Mouse (Mus musculus) bone marrow, adult 2 months (tissue): ENCODE data around the gene Flt4.
"Not testable (repeated sequence)": the region's sequence is repeated elsewhere in the genome, so short reads cannot be mapped to it uniquely, and the experiment has no call there.

ENCODE experiments used
- CTCF ChIP-seq: fragments of 200-500 bp; IDR thresholded peaks from 2 replicates; pipeline ENCODE4 v1.5.1; 2011; ENCODE audit warnings: low read length, control low read depth; ENCODE audit not compliant: control insufficient read depth, insufficient read depth
- POLR2A ChIP-seq: fragments of 200-500 bp; IDR thresholded peaks from 2 replicates; pipeline ENCODE4 v1.6.1; 2011; ENCODE audit warnings: low read depth, mild to moderate bottlenecking, control low read depth, low read length, borderline replicate concordance; ENCODE audit not compliant: control insufficient read depth

DNA sequence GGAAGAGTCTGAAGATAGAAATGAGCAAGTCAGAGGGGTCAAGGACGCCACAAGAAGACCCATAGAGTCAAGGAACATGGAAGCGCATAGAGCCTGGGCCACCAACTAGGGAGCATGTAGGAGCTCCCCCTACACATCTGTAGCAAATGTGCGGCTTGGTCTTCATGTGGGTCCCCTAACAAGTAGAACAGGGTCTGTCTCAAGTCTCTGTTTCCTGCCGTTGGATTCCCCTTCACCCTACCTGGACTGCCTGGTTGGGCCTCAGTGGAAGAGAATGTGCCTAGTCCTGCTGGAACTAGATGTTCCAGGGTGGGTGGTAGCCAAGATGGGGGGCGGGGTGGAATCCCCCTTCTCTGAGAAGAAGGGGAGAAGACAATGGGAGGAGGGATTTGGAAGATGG, 757 bp upstream of the Flt4 start:
- not testable (repeated sequence) for TF ChIP-seq POLR2A, CTCF
